Mouse (Mus musculus): ENCODE measurements at regions not wholly inside any gene's neighbourhood (a gene's known extent, or its start where the extent isn't known, plus 50 kb on each side); places are given as distances from the start of the nearest gene placed in this dataset.

- no peak overlapping the region for H3K4me3 ChIP-seq (ENCODE audit: control insufficient read depth, insufficient read depth, low read length)
- no peaks in the 10 kb centered on the region for H3K36me3 ChIP-seq (ENCODE audit: control insufficient read depth, insufficient read depth, low read length)
- no peak overlapping the region for H3K27ac ChIP-seq (ENCODE audit: control insufficient read depth, insufficient read depth, low read length)
- WGBS = 60% methylated on average over 1 of the region's 1 CpGs
- no peak for TF ChIP-seq POLR2A (IDR thresholded peaks at IDR 0.05; ENCODE audit: control insufficient read depth, extremely low read depth, insufficient read depth, low read length, poor library complexity)
- TF ChIP-seq CTCF (IDR thresholded peaks at IDR 0.05; ENCODE audit: borderline replicate concordance, control insufficient read depth, extremely low read depth, insufficient read depth, low read length, poor library complexity) = no peak
- H3K27me3 ChIP-seq (ENCODE audit: control insufficient read depth, insufficient read depth, low read length) = no peaks in the 10 kb centered on the region
- no peak for DNase-seq
- H3K4me1 ChIP-seq (replicated peaks; ENCODE audit: control insufficient read depth, insufficient read depth, low read length) = no peaks in the 10 kb centered on the region
Observed at GRCm38 (mm10) chr8:103824747-103825146, 276.7 kb upstream of the Cdh5 start.

GRCm38 (mm10) chr8:103825289-103825688 is 276.1 kb upstream of the Cdh5 start:
- Histone ChIP-seq H3K27me3 (ENCODE audit: control insufficient read depth, insufficient read depth, low read length) (no peaks in the 10 kb centered on the region), H3K4me1 (replicated peaks; ENCODE audit: control insufficient read depth, insufficient read depth, low read length) (no peaks in the 10 kb centered on the region), H3K36me3 (ENCODE audit: control insufficient read depth, insufficient read depth, low read length) (no peaks in the 10 kb centered on the region), H3K4me3 (ENCODE audit: control insufficient read depth, insufficient read depth, low read length) (no peak overlapping the region), H3K27ac (ENCODE audit: control insufficient read depth, insufficient read depth, low read length) (no peak overlapping the region)
- no peak for DNase-seq
- WGBS = 64% methylated on average over 3 of the region's 3 CpGs
- TF ChIP-seq CTCF (IDR thresholded peaks at IDR 0.05; ENCODE audit: borderline replicate concordance, control insufficient read depth, extremely low read depth, insufficient read depth, low read length, poor library complexity) (no peak), POLR2A (IDR thresholded peaks at IDR 0.05; ENCODE audit: control insufficient read depth, extremely low read depth, insufficient read depth, low read length, poor library complexity) (no peak)

GRCm38 (mm10) chr8:103830416-103830815 is 271.0 kb upstream of the Cdh5 start:
- H3K36me3 ChIP-seq (ENCODE audit: control insufficient read depth, insufficient read depth, low read length) = no peaks in the 10 kb centered on the region
- no peaks in the 10 kb centered on the region for H3K27me3 ChIP-seq (ENCODE audit: control insufficient read depth, insufficient read depth, low read length)
- H3K27ac ChIP-seq (ENCODE audit: control insufficient read depth, insufficient read depth, low read length) = no peak overlapping the region
- H3K4me1 ChIP-seq (replicated peaks; ENCODE audit: control insufficient read depth, insufficient read depth, low read length) = no peaks in the 10 kb centered on the region
- TF ChIP-seq CTCF (IDR thresholded peaks at IDR 0.05; ENCODE audit: borderline replicate concordance, control insufficient read depth, extremely low read depth, insufficient read depth, low read length, poor library complexity) (no peak), POLR2A (IDR thresholded peaks at IDR 0.05; ENCODE audit: control insufficient read depth, extremely low read depth, insufficient read depth, low read length, poor library complexity) (no peak)
- 85% methylated on average over 3 of the region's 3 CpGs for WGBS
- no peak overlapping the region for H3K4me3 ChIP-seq (ENCODE audit: control insufficient read depth, insufficient read depth, low read length)
- DNase-seq = no peak

- TF ChIP-seq POLR2A (IDR thresholded peaks at IDR 0.05; ENCODE audit: control insufficient read depth, extremely low read depth, insufficient read depth, low read length, poor library complexity) (no peak), CTCF (IDR thresholded peaks at IDR 0.05; ENCODE audit: borderline replicate concordance, control insufficient read depth, extremely low read depth, insufficient read depth, low read length, poor library complexity) (no peak)
- DNase-seq = no peak
- WGBS = 92% methylated on average over 4 of the region's 4 CpGs
Observed at GRCm38 (mm10) chr8:103839990-103840389, 261.4 kb upstream of the Cdh5 start.

GRCm38 (mm10) chr8:103845964-103846363 is 255.5 kb upstream of the Cdh5 start:
- WGBS = 76% methylated on average over 1 of the region's 1 CpGs
- H3K36me3 ChIP-seq (ENCODE audit: control insufficient read depth, insufficient read depth, low read length) = no peaks in the 10 kb centered on the region
- H3K4me1 ChIP-seq (replicated peaks; ENCODE audit: control insufficient read depth, insufficient read depth, low read length) = no peaks in the 10 kb centered on the region
- no peaks in the 10 kb centered on the region for H3K27me3 ChIP-seq (ENCODE audit: control insufficient read depth, insufficient read depth, low read length)
- no peak overlapping the region for H3K27ac ChIP-seq (ENCODE audit: control insufficient read depth, insufficient read depth, low read length)
- H3K4me3 ChIP-seq (ENCODE audit: control insufficient read depth, insufficient read depth, low read length) = no peak overlapping the region
- DNase-seq = no peak
- TF ChIP-seq CTCF (IDR thresholded peaks at IDR 0.05; ENCODE audit: borderline replicate concordance, control insufficient read depth, extremely low read depth, insufficient read depth, low read length, poor library complexity) = no peak
- TF ChIP-seq POLR2A (IDR thresholded peaks at IDR 0.05; ENCODE audit: control insufficient read depth, extremely low read depth, insufficient read depth, low read length, poor library complexity) = no peak

More at GRCm38 (mm10) chr8:103839990-103840389, 261.4 kb upstream of the Cdh5 start:
- no peak overlapping the region for H3K4me3 ChIP-seq (ENCODE audit: control insufficient read depth, insufficient read depth, low read length)
- H3K4me1 ChIP-seq (replicated peaks; ENCODE audit: control insufficient read depth, insufficient read depth, low read length) = no peaks in the 10 kb centered on the region
- H3K36me3 ChIP-seq (ENCODE audit: control insufficient read depth, insufficient read depth, low read length) = no peaks in the 10 kb centered on the region
- H3K27me3 ChIP-seq (ENCODE audit: control insufficient read depth, insufficient read depth, low read length) = no peaks in the 10 kb centered on the region
- no peak overlapping the region for H3K27ac ChIP-seq (ENCODE audit: control insufficient read depth, insufficient read depth, low read length)

- Histone ChIP-seq H3K4me3 (ENCODE audit: control insufficient read depth, insufficient read depth, low read length) (no peak overlapping the region), H3K4me1 (replicated peaks; ENCODE audit: control insufficient read depth, insufficient read depth, low read length) (no peaks in the 10 kb centered on the region), H3K27ac (ENCODE audit: control insufficient read depth, insufficient read depth, low read length) (no peak overlapping the region), H3K36me3 (ENCODE audit: control insufficient read depth, insufficient read depth, low read length) (no peaks in the 10 kb centered on the region), H3K27me3 (ENCODE audit: control insufficient read depth, insufficient read depth, low read length) (no peaks in the 10 kb centered on the region)
- no peak for DNase-seq
- WGBS = 67% methylated on average over 10 of the region's 10 CpGs
- no peak for TF ChIP-seq CTCF (IDR thresholded peaks at IDR 0.05; ENCODE audit: borderline replicate concordance, control insufficient read depth, extremely low read depth, insufficient read depth, low read length, poor library complexity)
- no peak for TF ChIP-seq POLR2A (IDR thresholded peaks at IDR 0.05; ENCODE audit: control insufficient read depth, extremely low read depth, insufficient read depth, low read length, poor library complexity)
Observed at GRCm38 (mm10) chr8:103846382-103846976, 254.9 kb upstream of the Cdh5 start.

- DNase-seq = no peak
- Histone ChIP-seq H3K4me1 (replicated peaks; ENCODE audit: control insufficient read depth, insufficient read depth, low read length) (no peaks in the 10 kb centered on the region), H3K27me3 (ENCODE audit: control insufficient read depth, insufficient read depth, low read length) (no peaks in the 10 kb centered on the region), H3K4me3 (ENCODE audit: control insufficient read depth, insufficient read depth, low read length) (no peak overlapping the region), H3K36me3 (ENCODE audit: control insufficient read depth, insufficient read depth, low read length) (no peaks in the 10 kb centered on the region), H3K27ac (ENCODE audit: control insufficient read depth, insufficient read depth, low read length) (no peak overlapping the region)
- 97% methylated on average over 2 of the region's 2 CpGs for WGBS
- TF ChIP-seq CTCF (IDR thresholded peaks at IDR 0.05; ENCODE audit: borderline replicate concordance, control insufficient read depth, extremely low read depth, insufficient read depth, low read length, poor library complexity) (no peak), POLR2A (IDR thresholded peaks at IDR 0.05; ENCODE audit: control insufficient read depth, extremely low read depth, insufficient read depth, low read length, poor library complexity) (no peak)
Observed at GRCm38 (mm10) chr8:103849785-103850184, 251.6 kb upstream of the Cdh5 start.

All from thymus, adult 2 months (tissue).